Mouse (Mus musculus) midbrain, postnatal 0 days (tissue): Measurements from ENCODE around the gene Rtn4. TPM values are rescaled to one million over a fixed set of nuclear protein-coding genes. Genes with fewer than 3 reads are reported as not detected.

Experiments
- ATAC-seq: fragments of 200-750 bp; cut with Nextera tagmentation; 2 replicates; pipeline ENCODE4 v1.8.0; 2017; ENCODE audit warnings: moderate number of reproducible peaks, mild to moderate bottlenecking, moderate TSS enrichment, moderate library complexity; ENCODE audit not compliant: low FRiP score
- DNase-seq: peaks from one replicate; pipeline ENCODE4 v3.0.0-alpha.2; 2015; ENCODE audit warnings: low spot score
- H3K27ac ChIP-seq: fragments of 300-500 bp; sonication (generic); 2 replicates; pipeline ENCODE4 v1.5.1; 2014; ENCODE audit warnings: low read depth, mild to moderate bottlenecking, low read length, mixed read lengths
- H3K27me3 ChIP-seq: fragments of 300-500 bp; sonication (generic); 2 replicates; pipeline ENCODE4 v1.6.1; 2014; ENCODE audit warnings: low read length, control low read depth, mixed read lengths; ENCODE audit not compliant: insufficient read depth
- H3K36me3 ChIP-seq: fragments of 300-500 bp; sonication (generic); 2 replicates; pipeline ENCODE4 v1.6.1; 2014; ENCODE audit warnings: low read length, control low read depth, mixed read lengths; ENCODE audit not compliant: insufficient read depth
- H3K4me1 ChIP-seq: fragments of 300-500 bp; sonication (generic); 2 replicates; pipeline ENCODE4 v1.6.1; 2014; ENCODE audit warnings: mild to moderate bottlenecking, control low read depth, antibody characterized with exemption, low read length, mixed read lengths; ENCODE audit not compliant: insufficient read depth
- H3K4me2 ChIP-seq: fragments of 300-500 bp; sonication (generic); 2 replicates; pipeline ENCODE4 v1.6.1; 2014; ENCODE audit warnings: low read depth, mild to moderate bottlenecking, low read length, mixed read lengths; ENCODE audit not compliant: poor library complexity, severe bottlenecking
- H3K4me3 ChIP-seq: fragments of 300-500 bp; sonication (generic); 2 replicates; pipeline ENCODE4 v1.5.1; 2014; ENCODE audit warnings: low read depth, mild to moderate bottlenecking, low read length, moderate library complexity
- H3K9ac ChIP-seq: fragments of 300-500 bp; sonication (generic); replicated peaks from 2 replicates; pipeline ENCODE4 v1.6.1; 2014; ENCODE audit warnings: mild to moderate bottlenecking, low read length, moderate library complexity, mixed read lengths; ENCODE audit not compliant: poor library complexity, severe bottlenecking
- H3K9me3 ChIP-seq: fragments of 300-500 bp; sonication (generic); 2 replicates; pipeline ENCODE4 v1.6.1; 2016; ENCODE audit warnings: low read length, control low read depth
- CTCF ChIP-seq: IDR thresholded peaks from 2 replicates; pipeline ENCODE4 v1.5.1; 2016; ENCODE audit warnings: antibody characterized with exemption, mild to moderate bottlenecking
- WGBS: fragments of 180-500 bp; shearing (Covaris S2); extraction: QIAGEN DNeasy Blood & Tissue Kit; methylation state at CpG from one replicate; pipeline ENCODE4 v1.1.7; 2014; 5-methylcytosine and 5-hydroxymethylcytosine counted together
- polyA plus RNA-seq: library from polyadenylated mRNA; unstranded; fragments of >200 nt; fragmentation: Nextera tagmentation; extraction: Ambion mirVana; gene quantifications from 2 replicates; pipeline ENCODE4 v1.2.1, GENCODE M21; 2015
- total RNA-seq: library from RNA; depleted of rRNA; stranded (reverse); fragments of >200 nt; gene quantifications from 2 replicates; pipeline ENCODE4 v1.2.3, GENCODE M21; 2014

Gene Rtn4
- total and polyA plus RNA-seq, 2 experiments from 2014 or later = 153 to 322 TPM

DNA sequence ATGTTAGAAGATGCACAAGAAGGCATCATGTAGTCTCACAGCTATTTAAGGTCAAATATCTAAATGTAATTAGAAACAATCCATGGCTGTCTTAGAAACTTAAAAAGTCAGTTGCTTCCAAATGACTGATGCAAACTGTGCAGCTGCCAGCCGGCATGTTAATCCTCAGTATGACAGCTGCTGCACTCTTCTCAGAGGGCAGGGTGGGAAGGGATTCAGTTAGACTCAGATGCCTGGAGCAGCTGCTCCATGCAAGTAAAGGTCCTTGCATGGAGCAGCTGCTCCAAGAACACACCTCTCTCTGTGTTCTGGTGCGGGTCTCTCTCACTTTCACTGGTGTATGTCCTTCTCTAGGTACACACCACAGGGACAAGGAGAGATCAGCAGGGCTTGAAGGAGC lies 81.5 kb downstream of the Rtn4 start:
- peak; percentile 52 for DNase-seq
- ATAC-seq = no peak
- Histone ChIP-seq H3K4me3 (no peak overlapping the region), H3K9me3 (no peaks in the 10 kb centered on the region), H3K4me2 (no peak overlapping the region), H3K27me3 (no peaks in the 10 kb centered on the region), H3K9ac (no peak overlapping the region), H3K27ac (no peak overlapping the region), H3K36me3 (no peaks in the 10 kb centered on the region), H3K4me1 (no peaks in the 10 kb centered on the region)
- TF ChIP-seq CTCF = no peak
- WGBS = 23% methylated on average over 2 of the region's 2 CpGs

- no peak for ATAC-seq
Observed at GRCm38 (mm10) chr11:29774760-29775159, 82.0 kb downstream of the Rtn4 start.

DNA sequence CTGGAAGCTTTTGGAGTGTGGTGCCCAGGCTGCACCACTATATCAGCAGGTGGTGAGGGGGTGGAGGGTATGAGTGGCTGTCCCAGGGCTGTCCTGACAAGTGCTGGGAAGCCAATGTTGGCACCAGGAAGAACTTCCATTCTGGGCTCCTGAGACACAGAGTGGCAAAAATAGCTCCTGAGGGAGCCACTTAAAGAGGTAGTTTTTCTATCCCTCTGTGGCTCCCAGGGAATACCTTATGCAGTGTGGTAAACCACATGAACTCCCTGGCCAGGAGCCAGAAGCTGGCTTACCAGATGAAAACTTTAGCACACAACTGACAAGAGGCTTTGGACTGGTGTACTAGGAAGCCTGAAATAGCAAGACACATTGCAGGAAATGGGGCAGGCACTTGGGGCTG lies 85.2 kb downstream of the Rtn4 start:
- no peaks in the 10 kb centered on the region for H3K27me3 ChIP-seq
- ATAC-seq (no peak), DNase-seq (no peak)
- no peak for TF ChIP-seq CTCF
- H3K27ac ChIP-seq = no peak overlapping the region
- no peaks in the 10 kb centered on the region for H3K4me1 ChIP-seq
- H3K36me3 ChIP-seq = peaks cover 4% of the 10 kb centered on the region
- no peaks in the 10 kb centered on the region for H3K9me3 ChIP-seq
- H3K4me3 ChIP-seq = no peak overlapping the region
- H3K9ac ChIP-seq = no peak overlapping the region
- no peak overlapping the region for H3K4me2 ChIP-seq

More at GRCm38 (mm10) chr11:29774760-29775159, 82.0 kb downstream of the Rtn4 start:
- no peak for DNase-seq
- H3K9ac ChIP-seq = no peak overlapping the region
- no peak for TF ChIP-seq CTCF
- no peak overlapping the region for H3K4me3 ChIP-seq
- no peak overlapping the region for H3K27ac ChIP-seq
- WGBS = 64% methylated on average over 2 of the region's 2 CpGs
- no peaks in the 10 kb centered on the region for H3K27me3 ChIP-seq
- H3K4me1 ChIP-seq = no peaks in the 10 kb centered on the region
- no peaks in the 10 kb centered on the region for H3K9me3 ChIP-seq
- H3K36me3 ChIP-seq = no peaks in the 10 kb centered on the region
- no peak overlapping the region for H3K4me2 ChIP-seq

DNA sequence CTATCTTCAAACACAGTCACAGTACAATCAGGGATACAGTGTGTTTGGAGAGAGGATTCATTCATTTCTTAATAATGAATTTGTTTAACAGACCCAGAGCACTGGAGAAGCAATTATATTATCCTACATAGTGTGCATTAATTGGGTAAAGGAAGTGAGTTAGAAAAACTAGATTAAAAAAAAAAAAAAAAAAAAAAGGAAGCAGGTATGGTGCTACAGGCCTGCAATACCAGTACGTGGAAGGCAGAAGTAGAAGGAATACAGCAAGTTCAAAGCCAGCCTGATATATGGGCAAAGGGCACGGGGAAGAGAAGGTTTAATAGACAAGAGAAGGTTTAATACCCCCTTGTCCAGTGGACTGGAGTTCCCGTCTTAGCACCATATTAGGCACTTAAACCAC lies 86.2 kb downstream of the Rtn4 start:
- H3K9ac ChIP-seq = no peak overlapping the region
- no peak for TF ChIP-seq CTCF
- ATAC-seq (no peak), DNase-seq (no peak)
- H3K4me1 ChIP-seq = no peaks in the 10 kb centered on the region
- H3K4me2 ChIP-seq = no peak overlapping the region
- 79% methylated on average over 3 of the region's 3 CpGs for WGBS
- no peak overlapping the region for H3K27ac ChIP-seq
- H3K36me3 ChIP-seq = peaks cover 8% of the 10 kb centered on the region
- H3K4me3 ChIP-seq = no peak overlapping the region
- H3K9me3 ChIP-seq = no peaks in the 10 kb centered on the region
- no peaks in the 10 kb centered on the region for H3K27me3 ChIP-seq

DNA sequence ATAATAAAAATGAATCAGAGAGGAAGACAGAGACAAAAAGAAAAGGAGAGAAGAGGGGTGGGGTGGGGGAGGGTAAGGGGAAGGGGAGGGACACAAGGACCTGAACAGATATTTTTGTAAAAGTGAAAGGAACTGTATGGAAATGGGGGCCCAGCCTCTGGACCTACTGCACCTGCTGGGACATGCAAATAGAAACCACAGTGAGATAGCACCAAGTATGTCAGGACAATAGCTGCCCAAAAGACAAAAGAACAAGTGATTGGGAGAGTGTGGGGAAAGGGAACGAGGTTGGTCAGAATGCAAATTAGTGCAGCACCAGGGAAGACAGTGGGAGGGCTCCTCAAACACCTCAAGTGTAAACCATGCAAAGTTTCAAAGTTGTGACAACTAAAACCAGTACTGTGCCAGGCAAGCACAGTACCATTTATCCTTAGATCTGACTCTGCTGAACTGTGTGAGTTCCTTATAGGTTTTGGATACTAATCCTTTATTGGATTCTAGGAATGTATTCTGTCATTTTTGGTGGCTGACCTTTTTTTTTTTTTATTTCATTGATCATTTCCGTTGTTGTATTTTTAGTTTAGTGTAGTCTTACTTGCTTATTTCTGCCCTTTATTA lies 86.8 kb downstream of the Rtn4 start:
- no peaks in the 10 kb centered on the region for H3K4me1 ChIP-seq
- ATAC-seq (no peak), DNase-seq (no peak)
- no peaks in the 10 kb centered on the region for H3K27me3 ChIP-seq
- no peak for TF ChIP-seq CTCF
- no peak overlapping the region for H3K4me3 ChIP-seq
- no peak overlapping the region for H3K9ac ChIP-seq
- 29% methylated on average over 2 of the region's 2 CpGs for whole genome bisulfite sequencing
- peaks cover 8% of the 10 kb centered on the region for H3K36me3 ChIP-seq
- H3K9me3 ChIP-seq = no peaks in the 10 kb centered on the region
- no peak overlapping the region for H3K4me2 ChIP-seq
- no peak overlapping the region for H3K27ac ChIP-seq

GRCm38 (mm10) chr11:29786583-29787219 lies 94.0 kb downstream of the Rtn4 start:
- ATAC-seq (no peak), DNase-seq (no peak)
- Histone ChIP-seq H3K4me2 (no peak overlapping the region), H3K27me3 (no peaks in the 10 kb centered on the region), H3K9me3 (no peaks in the 10 kb centered on the region), H3K4me3 (no peak overlapping the region), H3K27ac (no peak overlapping the region), H3K4me1 (peaks cover 3% of the 10 kb centered on the region; the same call in 1 of the 2 replicates), H3K36me3 (peaks cover 19% of the 10 kb centered on the region), H3K9ac (no peak overlapping the region)
- no peak for TF ChIP-seq CTCF
- 85% methylated on average over 6 of the region's 6 CpGs for WGBS
